Mouse (Mus musculus) liver, embryonic 18 days (tissue): ENCODE data around the gene Gm26602. TPM values are rescaled to one million over a fixed set of nuclear protein-coding genes. Genes with fewer than 3 reads are reported as not detected.

Experiments used
- polyA plus RNA-seq: library from polyadenylated mRNA; depleted of rRNA; stranded (reverse); fragments of >200 nt; gene quantifications from 2 replicates; pipeline ENCODE4 v1.2.3, GENCODE M21; 2012; rRNA removed

Gm26602 gene
- not detected in 2 replicates for polyA plus RNA-seq

DNA sequence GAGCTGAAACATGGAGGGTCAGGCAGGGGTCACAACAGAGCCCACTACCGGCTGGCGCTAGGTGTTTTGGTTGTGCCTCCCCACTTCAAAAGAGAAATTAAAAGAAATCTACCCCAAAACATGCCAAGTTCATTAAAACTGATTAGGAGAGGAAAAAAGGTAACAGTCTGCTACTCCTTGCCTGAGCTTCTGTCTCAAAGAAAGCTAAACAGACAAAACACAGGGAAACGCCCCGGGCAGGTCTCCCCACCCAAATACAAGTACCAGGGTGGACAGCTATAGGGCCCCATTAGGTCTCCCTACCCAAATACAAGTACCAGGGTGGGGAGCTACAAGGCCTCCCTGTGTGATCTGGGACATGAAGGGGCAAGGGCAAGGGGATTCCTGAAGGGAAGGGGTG, at the start of gene Gm26602:
Gene Gm26602, plus strand, starts transcription at position 301 of the 400 bp plus-strand sequence.

DNA sequence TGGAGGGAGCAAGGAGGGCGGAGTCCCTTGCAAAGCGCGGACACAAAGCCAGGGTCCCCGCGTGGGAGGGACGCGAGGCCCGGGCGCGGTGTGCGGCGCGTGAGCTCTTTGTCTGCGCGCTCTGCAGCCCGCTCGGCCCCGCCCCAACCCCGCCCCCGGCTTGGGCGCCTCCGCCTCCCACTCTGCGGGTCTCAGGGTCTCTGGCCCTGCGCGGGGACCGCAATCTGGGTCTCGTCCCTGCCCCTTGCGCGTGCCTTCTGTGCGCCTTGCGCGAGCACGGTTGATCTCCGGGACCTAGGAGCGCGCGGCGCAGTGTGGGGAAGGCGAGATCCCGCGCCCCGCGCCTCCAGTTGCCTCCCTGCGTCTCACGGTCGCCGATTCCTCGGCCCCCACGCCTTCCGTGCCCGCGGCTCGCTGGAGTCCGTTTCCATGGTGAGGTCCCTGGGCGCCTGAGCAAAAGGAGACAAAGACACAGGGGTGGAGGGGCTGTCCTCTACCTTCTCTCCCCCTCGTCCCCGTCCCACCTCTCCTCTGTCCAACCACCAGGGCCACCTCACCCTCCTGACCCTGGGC, 36.3 kb upstream of the Gm26602 start, which contains the start of the genes Prtn3 and Plppr3:
Gene Prtn3, plus strand, starts transcription at position 187 of the 573 bp plus-strand sequence.
Gene Plppr3, minus strand, starts transcription at position 345 of the 573 bp plus-strand sequence.

DNA sequence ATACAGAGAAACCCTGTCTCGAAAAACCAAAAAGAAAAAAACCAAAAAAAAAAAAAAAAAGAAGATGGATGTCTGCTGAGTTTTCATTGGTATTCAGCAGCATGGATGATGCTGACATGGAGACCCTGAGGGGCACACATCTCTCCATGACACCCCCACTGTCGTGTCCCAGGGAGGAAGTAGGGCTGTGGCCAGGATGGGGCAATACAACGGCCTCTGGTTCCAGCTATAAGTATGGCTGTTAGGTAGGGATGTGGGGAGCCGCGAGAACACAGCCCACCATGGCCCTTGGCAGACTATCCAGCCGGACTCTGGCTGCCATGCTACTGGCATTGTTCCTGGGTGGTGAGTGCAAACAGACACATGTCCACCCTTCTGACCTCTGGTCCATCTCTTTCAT, 24.6 kb upstream of the Gm26602 start, which contains the start of gene Elane:
Gene Elane, plus strand, starts transcription at position 194 of the 400 bp plus-strand sequence.

DNA sequence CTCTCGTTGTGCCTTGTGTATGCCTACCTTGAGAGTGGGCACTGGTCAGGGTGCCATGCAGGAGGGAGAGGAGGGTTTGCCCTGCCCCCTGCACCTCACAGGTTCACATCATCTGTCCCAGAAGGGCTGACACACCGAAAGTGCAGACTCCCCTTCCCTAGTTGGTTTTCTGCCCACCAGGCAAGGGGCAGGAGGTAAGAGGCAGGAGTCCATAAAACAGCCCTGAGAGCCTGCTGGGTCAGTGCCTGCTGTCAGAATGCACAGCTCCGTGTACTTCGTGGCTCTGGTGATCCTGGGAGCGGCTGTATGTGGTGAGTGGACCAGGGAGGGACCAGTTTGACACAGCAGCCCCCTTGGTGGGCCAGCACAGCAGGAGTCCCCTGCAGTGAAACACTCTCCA, 20.0 kb upstream of the Gm26602 start, which contains the start of gene Cfd:
Gene Cfd, plus strand, starts transcription at position 184 of the 400 bp plus-strand sequence.

DNA sequence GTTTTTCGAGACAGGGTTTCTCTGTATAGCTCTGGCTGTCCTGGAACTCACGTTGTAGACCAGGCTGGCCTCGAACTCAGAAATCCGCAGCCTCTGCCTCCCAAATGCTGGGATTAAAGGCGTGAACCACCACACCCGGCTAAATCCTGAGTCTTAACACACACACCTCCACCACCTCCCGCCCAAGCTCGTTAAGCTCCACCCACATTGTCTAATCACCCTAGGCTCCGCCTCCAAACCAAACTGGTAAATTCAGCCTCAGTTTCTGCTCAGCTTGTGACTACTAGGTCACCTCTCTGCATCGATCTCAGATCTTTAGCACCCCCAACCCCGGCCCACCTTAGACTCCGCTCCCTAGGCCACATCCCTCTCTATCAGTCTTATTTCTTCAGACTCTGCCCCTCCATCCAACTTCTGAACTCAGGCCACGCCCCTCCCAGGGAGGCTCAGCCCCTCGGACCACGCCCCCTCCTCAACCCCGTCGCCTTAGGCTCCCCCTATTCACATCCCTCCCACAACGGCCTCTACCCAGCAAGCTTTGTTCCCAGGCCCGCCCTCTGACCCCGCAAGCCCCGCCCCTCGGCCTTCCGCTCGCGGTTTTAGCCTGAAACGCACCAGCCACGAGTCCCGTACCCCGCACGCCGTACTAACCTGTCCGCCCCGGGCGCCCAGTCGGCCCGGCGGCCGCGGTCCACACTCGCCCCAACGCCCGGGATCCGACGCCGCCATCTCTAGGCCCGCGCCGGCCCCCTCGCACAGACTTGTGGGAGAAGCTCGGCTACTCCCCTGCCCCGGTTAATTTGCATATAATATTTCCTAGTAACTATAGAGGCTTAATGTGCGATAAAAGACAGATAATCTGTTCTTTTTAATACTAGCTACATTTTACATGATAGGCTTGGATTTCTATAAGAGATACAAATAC, 2.2 kb upstream of the Gm26602 start, which contains the start of gene Med16:
Gene Med16, minus strand, starts transcription at position 757 of the 925 bp plus-strand sequence.

DNA sequence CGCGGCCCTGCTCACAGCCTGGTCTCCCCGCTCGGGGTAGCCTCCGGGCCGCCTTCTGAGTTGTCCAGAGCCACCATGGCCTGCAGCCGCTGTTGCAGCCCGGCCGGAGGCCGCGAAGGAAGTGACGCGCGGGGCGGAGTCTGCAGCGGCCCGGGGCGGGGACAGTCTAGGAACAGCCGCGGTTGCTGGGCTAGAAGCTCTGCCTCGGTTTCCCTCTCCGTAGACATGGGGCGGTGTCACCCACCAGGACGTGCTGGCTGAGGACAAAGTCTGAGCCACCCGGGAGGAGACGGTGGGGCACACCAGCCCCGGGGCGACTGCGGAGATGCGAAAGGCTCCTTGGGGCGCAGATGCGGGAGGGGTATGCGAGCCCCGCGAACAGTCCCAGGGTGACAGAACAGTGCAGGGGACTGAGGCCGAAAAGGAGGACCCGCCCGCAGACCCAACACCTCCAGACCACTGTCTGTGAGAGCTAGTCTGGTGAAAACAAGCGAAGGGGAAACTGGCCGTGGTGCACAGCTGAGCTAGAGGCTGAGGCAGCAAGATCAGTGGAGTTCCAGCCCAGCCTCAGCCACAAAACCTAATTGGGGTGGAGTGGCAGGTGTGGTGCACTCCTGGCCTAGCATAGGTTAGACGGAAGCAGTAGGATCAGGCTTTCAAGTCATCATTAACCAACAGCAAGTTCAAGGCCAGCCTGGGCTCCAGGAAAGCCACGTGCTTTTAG, 6.3 kb downstream of the Gm26602 start, which contains the start of gene Kiss1r:
Gene Kiss1r, plus strand, starts transcription at position 164 of the 724 bp plus-strand sequence.

DNA sequence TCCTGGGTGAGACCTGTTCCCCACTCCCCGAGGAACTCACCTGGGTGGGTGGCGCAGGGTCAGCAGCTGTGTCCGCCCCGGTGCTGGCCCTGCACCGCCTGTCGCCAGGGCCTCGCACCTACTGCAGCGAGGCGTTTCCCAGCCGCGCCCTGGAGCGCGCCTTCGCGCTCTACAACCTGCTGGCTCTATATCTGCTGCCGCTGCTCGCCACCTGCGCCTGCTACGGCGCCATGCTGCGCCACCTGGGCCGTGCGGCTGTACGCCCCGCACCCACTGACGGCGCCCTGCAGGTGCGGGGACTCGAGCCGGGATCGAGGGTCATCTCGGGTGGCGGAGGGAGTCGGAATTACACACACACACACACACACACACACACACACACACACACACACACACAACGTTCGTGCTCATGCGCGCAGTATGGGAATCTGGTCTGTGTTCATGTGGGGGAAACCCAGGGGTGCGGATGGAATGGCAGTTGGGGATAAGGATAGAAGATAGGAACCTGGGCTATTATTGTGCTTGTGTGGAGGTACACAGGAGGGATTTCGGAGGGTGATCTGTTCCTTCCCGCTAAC, 10.4 kb downstream of the Gm26602 start, which contains the start of gene R3hdm4:
Gene R3hdm4, minus strand, starts transcription at position 251 of the 578 bp plus-strand sequence.

DNA sequence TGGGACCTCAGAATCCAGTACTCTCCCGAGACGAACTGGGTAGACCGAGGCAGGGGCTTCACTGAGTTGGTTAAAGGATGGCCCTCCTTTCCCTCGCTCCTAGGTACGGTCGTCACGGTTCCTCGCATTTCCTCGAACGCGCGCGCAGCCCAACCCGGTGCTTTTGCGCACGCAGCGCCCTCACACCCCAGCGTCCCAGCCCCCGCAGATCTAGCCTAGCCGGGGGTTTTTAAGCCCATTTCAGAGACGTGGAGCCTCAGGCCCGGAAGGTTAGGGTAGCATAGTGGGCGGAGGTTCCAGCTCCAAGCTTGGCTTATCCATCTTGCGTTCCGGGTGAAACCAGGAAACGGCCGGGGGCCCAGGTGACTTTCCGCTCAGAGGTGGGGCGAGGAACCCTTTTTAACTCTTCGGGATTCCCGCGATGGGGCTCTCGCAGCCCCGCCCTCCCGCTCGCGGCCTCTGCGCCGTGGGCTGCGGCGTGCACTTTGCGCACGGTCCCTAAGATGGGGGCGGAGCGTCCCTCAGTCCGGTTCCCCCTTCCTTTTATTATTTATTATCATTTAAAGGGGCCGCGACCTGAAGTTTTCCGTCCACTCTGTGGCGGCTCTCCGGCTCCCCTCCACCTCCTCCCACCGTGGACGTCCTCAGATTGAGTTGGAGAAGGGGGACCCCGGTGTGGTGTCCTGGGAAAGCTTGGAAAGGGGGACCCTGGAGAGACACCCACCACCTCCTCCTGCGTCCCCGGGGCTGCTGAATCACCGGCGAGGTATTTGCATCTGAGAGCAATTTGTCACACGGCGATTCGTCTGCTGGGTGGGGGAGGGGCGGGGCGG, 16.1 kb downstream of the Gm26602 start, which contains the start of gene Arid3a:
Gene Arid3a, plus strand, starts transcription at position 553 of the 833 bp plus-strand sequence.

DNA sequence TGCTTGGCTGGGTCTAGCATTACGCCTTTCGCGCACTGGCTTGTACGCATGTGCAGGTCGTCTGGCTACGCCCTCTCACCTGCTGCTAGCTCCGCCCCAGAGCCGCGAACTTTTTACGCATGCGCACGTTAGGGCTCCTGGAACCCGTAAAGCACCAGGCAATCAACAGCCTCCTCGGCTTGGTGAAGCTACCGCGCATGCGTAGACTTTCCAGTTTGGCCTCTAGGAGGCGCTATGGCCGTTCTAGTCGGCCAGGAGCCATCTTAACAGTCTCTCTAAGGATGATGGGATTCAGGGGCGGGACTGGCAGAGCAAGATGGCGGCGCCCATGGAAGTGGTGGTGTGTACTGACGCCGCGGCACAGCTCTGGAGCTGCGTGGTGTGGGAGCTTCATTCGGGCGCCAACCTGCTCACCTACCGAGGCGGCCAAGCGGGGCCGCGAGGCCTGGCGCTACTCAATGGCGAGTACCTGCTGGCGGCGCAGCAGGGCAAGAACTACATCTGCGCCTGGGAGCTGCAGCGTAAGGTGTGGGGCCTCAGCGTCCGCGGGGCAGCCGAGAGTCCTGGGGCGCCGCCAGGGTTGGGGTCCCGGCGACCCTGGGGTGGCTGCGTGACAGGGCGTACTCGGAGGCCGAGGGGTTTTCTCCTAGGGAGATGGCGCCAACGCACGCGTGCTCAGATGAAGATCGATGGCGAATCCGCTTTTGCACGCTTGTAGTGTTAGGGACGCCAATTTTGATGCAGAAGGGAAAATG, 49.4 kb downstream of the Gm26602 start, which contains the start of gene Wdr18:
Gene Wdr18, plus strand, starts transcription at position 306 of the 755 bp plus-strand sequence.

Other genes starting within 250 kb of the Gm26602 start
- gene Madcam1, start 246.3 kb upstream of the Gm26602 start, polyA plus RNA-seq, result 0.08 and 0.18 TPM in 2 replicates
- gene Tpgs1, start 241.5 kb upstream of the Gm26602 start, polyA plus RNA-seq, result 14.3 and 15.9 TPM in 2 replicates
- gene Cdc34, start 228.7 kb upstream of the Gm26602 start, polyA plus RNA-seq, result 75.1 and 80.8 TPM in 2 replicates
- 0.06 and 0.12 TPM in 2 replicates for gene Gzmm, start 221.8 kb upstream of the Gm26602 start, polyA plus RNA-seq
- gene Bsg, start 206.4 kb upstream of the Gm26602 start, polyA plus RNA-seq, result 793 and 830 TPM in 2 replicates
- 0.08 and 0.09 TPM in 2 replicates for gene Hcn2, start 194.2 kb upstream of the Gm26602 start, polyA plus RNA-seq
- gene Polrmt, start 164.3 kb upstream of the Gm26602 start, polyA plus RNA-seq, result 13.3 and 17.5 TPM in 2 replicates
- not detected in 2 replicates for gene Fgf22, start 155.8 kb upstream of the Gm26602 start, polyA plus RNA-seq
- gene Rnf126, start 143.9 kb upstream of the Gm26602 start, polyA plus RNA-seq, result 36.8 and 38.6 TPM in 2 replicates
- gene Fstl3, start 133.6 kb upstream of the Gm26602 start, polyA plus RNA-seq, result 2.6 TPM in 2 replicates
- 3.3 and 4.4 TPM in 2 replicates for gene Prss57, start 119.9 kb upstream of the Gm26602 start, polyA plus RNA-seq
- 4.8 and 5.8 TPM in 2 replicates for gene Palm, start 117.3 kb upstream of the Gm26602 start, polyA plus RNA-seq
- 0.59 and 0.99 TPM in 2 replicates for gene Misp, start 89.9 kb upstream of the Gm26602 start, polyA plus RNA-seq
- gene Ptbp1, start 56.4 kb upstream of the Gm26602 start, polyA plus RNA-seq, result 104 and 111 TPM in 2 replicates
- 200 and 257 TPM in 2 replicates for gene Prtn3, start 36.4 kb upstream of the Gm26602 start, polyA plus RNA-seq
- gene Plppr3, start 36.2 kb upstream of the Gm26602 start, polyA plus RNA-seq, result 5.6 and 9.0 TPM in 2 replicates
- gene Elane, start 24.6 kb upstream of the Gm26602 start, polyA plus RNA-seq, result 103 and 130 TPM in 2 replicates
- gene Cfd, start 20.0 kb upstream of the Gm26602 start, polyA plus RNA-seq, result 0.08 and 0.12 TPM in 2 replicates
- 11.6 and 12.7 TPM in 2 replicates for gene Med16, start 1.9 kb upstream of the Gm26602 start, polyA plus RNA-seq
- 0.65 and 0.86 TPM in 2 replicates for gene Kiss1r, start 6.1 kb downstream of the Gm26602 start, polyA plus RNA-seq
- gene R3hdm4, start 10.4 kb downstream of the Gm26602 start, polyA plus RNA-seq, result 31.9 and 40.7 TPM in 2 replicates
- gene Arid3a, start 16.2 kb downstream of the Gm26602 start, polyA plus RNA-seq, result 8.4 and 10.3 TPM in 2 replicates
- gene Wdr18, start 49.3 kb downstream of the Gm26602 start, polyA plus RNA-seq, result 18.3 and 20.3 TPM in 2 replicates
- not detected in 2 replicates for gene Grin3b, start 59.9 kb downstream of the Gm26602 start, polyA plus RNA-seq
- 66.7 and 79.1 TPM in 2 replicates for gene Tmem259, start 73.5 kb downstream of the Gm26602 start, polyA plus RNA-seq
- 28.0 and 28.2 TPM in 2 replicates for gene Cnn2, start 77.7 kb downstream of the Gm26602 start, polyA plus RNA-seq
- 6.1 and 7.9 TPM in 2 replicates for gene Abca7, start 85.6 kb downstream of the Gm26602 start, polyA plus RNA-seq
- 23.6 and 31.2 TPM in 2 replicates for gene Arhgap45, start 105.8 kb downstream of the Gm26602 start, polyA plus RNA-seq
- 79.7 and 92.0 TPM in 2 replicates for gene Polr2e, start 128.9 kb downstream of the Gm26602 start, polyA plus RNA-seq
- gene Gpx4, start 136.3 kb downstream of the Gm26602 start, polyA plus RNA-seq, result 324 and 335 TPM in 2 replicates
- 10.4 and 13.9 TPM in 2 replicates for gene Sbno2, start 194.7 kb downstream of the Gm26602 start, polyA plus RNA-seq
- gene Stk11, start 204.9 kb downstream of the Gm26602 start, polyA plus RNA-seq, result 63.7 and 77.6 TPM in 2 replicates
- gene Atp5d, start 227.8 kb downstream of the Gm26602 start, polyA plus RNA-seq, result 289 and 291 TPM in 2 replicates
- 0.83 and 0.97 TPM in 2 replicates for gene Cbarp, start 230.0 kb downstream of the Gm26602 start, polyA plus RNA-seq
- gene Midn, start 237.4 kb downstream of the Gm26602 start, polyA plus RNA-seq, result 9.9 and 11.3 TPM in 2 replicates